Mouse (Mus musculus) urinary bladder, postnatal 4 days (tissue): ENCODE measurements around the gene Prrt1.

ENCODE experiments used
- DNase-seq, 2 experiments: peaks; one replicate each; pipeline ENCODE4 v3.0.0; 2021 to 2022; ENCODE audit warnings: low spot score in 2 of 2

The Prrt1 gene

DNA sequence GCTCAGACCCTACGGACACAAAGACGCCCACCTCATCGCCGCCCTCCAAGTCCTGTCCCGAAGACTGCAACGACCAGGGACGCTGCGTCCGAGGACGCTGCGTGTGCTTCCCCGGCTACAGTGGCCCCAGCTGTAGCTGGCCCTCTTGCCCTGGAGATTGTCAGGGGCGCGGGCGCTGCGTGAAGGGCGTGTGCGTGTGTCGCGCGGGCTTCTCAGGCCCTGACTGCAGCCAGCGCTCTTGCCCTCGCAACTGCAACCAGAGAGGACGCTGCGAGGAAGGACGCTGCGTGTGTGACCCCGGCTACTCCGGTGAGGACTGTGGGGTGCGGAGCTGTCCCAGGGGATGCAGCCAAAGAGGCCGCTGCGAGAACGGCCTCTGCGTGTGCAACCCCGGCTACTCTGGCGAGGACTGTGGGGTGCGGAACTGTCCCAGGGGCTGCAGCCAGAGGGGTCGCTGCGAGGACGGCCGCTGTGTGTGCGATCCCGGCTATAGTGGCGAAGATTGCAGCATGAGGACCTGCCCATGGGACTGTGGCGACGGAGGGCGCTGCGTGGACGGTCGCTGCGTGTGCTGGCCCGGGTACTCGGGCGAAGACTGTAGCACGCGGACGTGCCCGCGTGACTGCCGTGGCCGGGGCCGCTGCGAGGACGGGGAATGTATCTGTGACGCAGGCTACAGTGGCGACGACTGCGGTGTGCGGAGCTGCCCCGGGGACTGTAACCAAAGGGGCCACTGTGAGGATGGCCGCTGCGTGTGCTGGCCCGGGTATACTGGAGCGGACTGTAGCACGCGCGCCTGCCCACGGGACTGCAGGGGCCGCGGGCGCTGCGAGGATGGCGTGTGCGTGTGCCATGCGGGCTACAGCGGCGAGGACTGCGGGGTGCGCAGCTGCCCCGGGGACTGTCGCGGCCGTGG is 42.1 kb downstream of the Prrt1 start:
- DNase-seq, result no peak

DNA sequence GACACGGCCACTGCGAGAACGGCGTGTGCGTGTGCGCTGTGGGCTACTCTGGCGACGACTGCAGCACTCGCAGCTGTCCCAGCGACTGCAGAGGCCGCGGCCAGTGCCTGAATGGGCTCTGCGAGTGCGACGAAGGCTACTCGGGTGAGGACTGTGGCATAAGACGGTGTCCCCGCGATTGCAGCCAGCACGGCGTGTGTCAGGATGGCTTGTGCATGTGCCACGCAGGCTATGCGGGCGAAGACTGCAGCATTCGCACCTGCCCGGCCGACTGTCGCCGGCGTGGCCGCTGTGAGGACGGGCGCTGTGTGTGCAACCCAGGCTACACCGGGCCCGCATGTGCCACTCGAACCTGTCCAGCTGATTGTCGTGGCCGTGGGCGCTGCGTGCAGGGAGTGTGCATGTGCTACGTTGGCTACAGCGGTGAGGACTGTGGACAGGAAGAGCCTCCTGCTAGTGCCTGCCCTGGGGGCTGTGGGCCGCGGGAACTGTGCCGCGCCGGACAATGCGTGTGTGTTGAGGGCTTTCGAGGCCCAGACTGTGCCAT is 43.0 kb downstream of the Prrt1 start:
- DNase-seq, result no peak

DNA sequence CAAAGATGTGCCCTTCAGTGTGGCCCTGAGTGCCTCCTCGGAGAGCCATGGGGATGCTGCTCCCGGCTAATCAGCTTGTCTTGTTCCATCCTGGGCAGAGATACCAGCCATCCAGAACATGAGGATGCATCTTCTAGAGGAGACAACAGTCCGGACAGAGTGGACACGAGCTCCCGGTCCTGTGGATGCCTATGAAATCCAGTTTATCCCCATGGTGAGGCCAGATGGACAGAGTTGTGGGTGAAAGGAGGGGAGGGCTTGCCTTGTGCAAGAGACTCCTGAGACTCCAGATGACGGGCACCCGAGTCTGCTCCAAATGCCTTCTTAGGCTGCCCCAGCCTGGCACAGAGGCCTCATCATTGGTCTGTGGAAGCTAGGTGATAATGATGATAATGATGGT is 43.8 kb downstream of the Prrt1 start:
- DNase-seq, result no peak

DNA sequence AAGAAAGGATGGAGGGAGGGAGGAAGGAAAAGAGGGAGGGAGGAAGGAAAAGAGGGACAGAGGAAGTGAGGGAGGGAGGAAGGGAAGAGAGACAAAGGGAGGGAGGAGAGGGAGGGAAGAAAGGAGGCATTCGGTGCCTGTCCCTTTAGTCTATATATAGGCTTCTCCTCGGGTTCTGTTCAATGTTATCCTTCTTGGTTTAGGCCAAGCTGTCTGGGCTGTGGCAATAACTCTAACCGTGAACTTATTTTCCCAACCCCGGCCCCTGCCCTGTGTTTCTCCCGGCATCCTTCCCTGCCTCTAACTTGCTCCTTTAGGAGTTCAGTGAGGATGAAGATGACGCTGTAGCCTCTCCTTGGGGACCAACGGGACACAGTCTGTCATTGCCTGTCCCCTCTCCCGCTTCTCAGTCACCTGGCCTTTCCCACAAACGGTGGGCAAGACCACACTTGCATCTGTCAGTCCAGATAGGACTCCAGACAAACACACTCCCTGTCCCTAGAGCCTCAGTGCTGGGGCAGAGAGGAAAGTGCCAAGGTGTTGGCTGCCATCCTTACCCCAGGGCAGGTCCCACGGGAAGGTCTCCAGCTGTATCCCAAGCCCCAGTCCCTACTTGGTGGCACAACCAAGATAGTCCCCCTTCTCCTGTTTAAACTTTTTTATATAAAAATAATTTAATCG is 45.3 kb downstream of the Prrt1 start:
- no peak for DNase-seq

DNA sequence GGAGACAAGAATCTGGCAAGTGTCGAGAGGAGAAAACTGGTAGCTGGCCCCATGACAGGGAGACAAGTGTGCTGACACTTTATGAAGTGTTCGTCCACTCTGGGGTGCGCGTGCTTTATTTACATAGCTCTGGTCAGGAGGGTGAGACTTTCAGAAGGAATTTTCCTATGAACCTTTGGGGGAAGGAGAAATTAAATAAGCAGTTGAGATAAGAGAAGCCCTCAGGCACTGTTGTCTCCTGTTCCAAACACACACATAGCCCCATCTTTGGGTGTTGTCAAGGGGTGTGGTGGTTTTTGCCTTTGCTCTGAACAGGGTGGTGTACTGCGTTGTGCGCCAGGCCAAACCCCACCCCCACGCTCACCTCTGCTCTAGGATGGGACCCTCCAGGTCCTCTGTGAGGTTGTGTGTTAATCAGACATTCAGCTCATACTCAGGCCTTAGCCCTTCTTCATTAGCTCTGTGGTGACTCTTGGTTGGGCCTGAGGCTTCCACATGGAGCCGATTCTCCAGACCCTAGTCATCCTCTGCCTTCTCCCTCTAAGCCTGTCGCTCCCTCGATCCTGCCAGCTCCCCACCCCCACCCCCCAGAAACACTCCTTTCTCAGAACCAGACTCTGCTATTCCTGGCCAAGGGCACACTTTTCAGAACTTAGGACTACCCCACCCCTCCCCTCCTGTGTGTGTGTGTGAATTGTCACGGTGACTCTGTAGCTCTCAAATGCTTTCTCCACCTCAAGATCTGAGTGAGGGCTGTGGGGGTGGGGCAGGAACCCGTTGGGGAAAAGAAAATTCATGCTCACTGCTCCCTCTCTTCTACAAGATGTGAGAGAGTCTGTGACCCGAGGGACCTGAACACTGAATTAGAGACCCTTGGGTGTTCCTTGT is 46.1 kb downstream of the Prrt1 start:
- DNase-seq, result no peak

DNA sequence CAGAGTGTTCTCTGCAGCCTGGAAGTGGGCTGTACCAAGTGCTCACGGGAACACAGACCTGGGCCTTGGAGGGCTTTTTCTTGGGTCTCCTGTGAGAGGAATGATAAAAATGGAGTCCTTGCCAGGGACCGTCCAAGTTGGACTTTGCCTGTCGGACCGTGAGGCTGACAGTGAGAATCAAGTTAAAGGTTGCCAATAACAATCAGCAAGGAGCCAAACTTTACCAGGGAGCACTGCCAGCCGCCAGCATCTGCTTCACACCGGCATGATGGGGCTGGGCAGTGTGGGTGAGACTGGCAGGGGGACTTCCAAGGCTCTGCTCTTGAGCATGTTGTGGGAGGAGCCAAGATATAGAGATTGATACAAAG is 46.7 kb downstream of the Prrt1 start:
- no peak for DNase-seq

DNA sequence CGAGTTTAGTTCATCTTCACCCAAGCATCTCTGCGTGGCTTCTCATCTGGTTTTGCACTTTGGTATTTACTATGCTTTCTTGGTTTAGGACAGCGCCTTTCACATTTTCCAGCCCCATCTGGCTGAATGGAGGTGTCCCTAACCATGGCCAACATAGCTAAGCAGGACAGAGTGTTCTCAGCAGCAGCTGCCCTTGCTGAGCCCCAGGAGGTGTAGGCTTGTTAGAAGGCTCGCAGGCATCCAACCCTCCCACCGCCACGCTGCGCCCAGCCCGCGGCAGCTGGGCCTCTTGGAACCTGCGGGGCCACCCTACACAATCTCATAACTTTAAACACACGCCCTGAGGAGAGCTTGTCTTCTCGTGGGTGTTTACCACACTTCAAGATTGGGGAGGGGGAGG is 47.3 kb downstream of the Prrt1 start:
- DNase-seq, result no peak

DNA sequence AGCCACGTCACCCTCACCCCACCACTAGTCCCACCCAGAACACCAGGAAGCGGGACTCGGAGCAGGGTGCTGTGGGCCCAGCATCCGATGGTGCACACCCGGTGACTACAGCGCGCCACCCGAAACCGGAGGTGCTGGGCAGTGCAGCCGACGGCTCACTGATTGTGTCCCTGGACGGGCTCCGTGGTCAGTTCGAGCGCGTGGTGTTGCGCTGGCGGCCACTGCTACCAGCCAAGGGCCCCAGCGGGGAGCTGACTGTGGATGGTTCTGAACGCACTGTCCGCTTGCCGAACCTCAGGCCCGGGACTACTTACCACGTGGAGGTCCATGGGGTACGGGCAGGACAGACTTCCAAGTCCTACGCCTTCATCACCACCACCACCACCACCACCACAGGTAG is 50.9 kb downstream of the Prrt1 start:
- DNase-seq, result no peak

DNA sequence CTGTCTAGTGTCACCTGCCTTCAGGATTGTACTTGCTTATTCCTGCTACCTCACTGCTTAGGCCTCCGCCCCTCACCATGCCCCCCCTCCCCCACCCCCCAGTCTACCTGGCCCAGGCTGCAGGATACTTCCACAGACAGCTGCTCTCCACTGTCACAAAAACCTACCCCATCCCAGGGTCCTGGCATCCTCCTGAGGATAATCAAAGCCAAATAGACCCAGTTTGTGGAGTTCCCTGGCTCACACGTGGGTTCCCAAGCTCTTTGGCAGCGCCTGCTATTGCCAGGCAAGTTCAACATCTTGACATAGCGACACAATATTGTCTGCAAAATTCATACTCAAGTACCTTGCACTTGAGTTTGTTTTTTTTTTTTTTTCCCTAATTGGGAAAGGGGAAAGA is 51.3 kb downstream of the Prrt1 start:
- no peak for DNase-seq

DNA sequence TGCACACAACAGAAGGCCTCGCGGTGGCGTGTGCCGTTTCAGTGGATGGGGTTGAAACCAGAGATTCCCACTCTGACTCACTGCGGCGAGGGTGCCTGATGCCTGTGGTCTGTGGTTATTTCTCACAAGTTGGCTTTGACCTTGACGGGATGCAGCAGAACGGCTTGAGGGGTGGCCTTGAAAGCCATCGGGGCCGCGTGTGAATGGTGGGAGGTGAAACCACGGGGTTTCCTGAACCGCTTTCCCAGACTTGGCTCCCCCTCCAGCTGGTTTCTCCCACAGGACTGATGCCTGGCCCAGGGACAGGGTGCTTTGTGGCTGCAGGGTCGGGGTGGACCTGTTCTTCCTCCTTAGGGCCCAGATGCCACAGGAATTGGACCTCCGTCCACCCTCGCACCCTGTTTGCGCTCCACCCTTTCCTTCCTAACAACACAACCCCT is 51.8 kb downstream of the Prrt1 start:
- peak in 1 of 2 experiments; percentile 60 for DNase-seq

DNA sequence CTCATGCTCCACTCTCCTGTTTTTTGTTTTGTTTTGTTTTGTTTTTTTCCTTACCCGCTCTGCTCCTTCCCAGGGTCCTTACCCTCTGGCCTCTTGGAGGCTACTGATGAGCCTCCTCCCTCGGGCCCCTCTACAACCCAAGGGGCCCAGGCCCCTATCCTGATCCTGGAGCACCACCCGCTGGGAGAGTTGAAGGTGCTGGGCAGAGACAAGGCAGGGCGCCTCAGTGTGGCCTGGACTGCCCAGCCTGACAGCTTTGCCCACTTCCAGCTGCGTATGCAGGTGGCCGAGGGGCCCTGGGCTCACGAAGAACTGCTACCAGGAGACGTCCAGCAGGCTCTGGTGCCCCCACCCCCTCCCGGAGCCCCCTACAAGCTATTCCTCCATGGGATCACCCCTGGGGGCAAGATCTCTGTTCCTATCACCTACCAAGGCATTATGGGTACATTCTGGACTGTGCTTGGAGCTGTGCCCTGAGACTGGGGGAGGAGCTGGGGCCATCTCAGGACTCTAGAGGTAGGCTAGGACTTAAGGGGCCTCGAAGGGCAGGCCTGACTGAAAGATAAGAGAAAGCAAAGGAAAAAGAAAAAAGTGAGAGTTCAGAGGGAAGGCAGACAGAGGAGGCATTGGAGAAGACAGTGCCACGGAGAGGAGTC is 52.7 kb downstream of the Prrt1 start:
- no peak for DNase-seq
